Mouse (Mus musculus) heart, embryonic 12.5 days (tissue): ENCODE measurements at regions not wholly inside any gene's neighbourhood (a gene's known extent, or its start where the extent isn't known, plus 50 kb on each side); places are given as distances from the start of the nearest gene placed in this dataset.

Experiments
- ATAC-seq: fragments of 200-750 bp; cut with Nextera tagmentation; 2 replicates; pipeline ENCODE4 v1.8.0; 2017; ENCODE audit warnings: moderate TSS enrichment, moderate library complexity; ENCODE audit not compliant: insufficient number of reproducible peaks, low FRiP score
- H3K27ac ChIP-seq: fragments of 300-500 bp; sonication (generic); 2 replicates; pipeline ENCODE4 v1.5.1; 2016; ENCODE audit warnings: mild to moderate bottlenecking, moderate library complexity; ENCODE audit not compliant: poor library complexity, severe bottlenecking
- H3K27me3 ChIP-seq: fragments of 300-500 bp; sonication (generic); replicated peaks from 2 replicates; pipeline ENCODE4 v1.6.1; 2016; ENCODE audit warnings: mild to moderate bottlenecking, moderate library complexity
- H3K36me3 ChIP-seq: fragments of 300-500 bp; sonication (generic); 2 replicates; pipeline ENCODE4 v1.6.1; 2016; ENCODE audit warnings: mild to moderate bottlenecking, moderate library complexity
- H3K4me1 ChIP-seq: fragments of 300-500 bp; sonication (generic); replicated peaks from 2 replicates; pipeline ENCODE4 v1.6.1; 2016; ENCODE audit warnings: mild to moderate bottlenecking
- H3K4me2 ChIP-seq: fragments of 300-500 bp; sonication (generic); 2 replicates; pipeline ENCODE4 v1.6.1; 2016; ENCODE audit warnings: mild to moderate bottlenecking, moderate library complexity
- H3K4me3 ChIP-seq: fragments of 300-500 bp; sonication (generic); 2 replicates; pipeline ENCODE4 v1.5.1; 2016; ENCODE audit warnings: mild to moderate bottlenecking
- H3K9ac ChIP-seq: fragments of 300-500 bp; sonication (generic); 2 replicates; pipeline ENCODE4 v1.6.1; 2016; ENCODE audit warnings: mild to moderate bottlenecking, moderate library complexity
- H3K9me3 ChIP-seq: fragments of 300-500 bp; sonication (generic); replicated peaks from 2 replicates; pipeline ENCODE4 v1.6.1; 2016; ENCODE audit warnings: mild to moderate bottlenecking, moderate library complexity
- WGBS: fragments of 180-500 bp; shearing (Covaris S2); methylation state at CpG from one replicate; pipeline ENCODE4 v1.1.7; 2016; 5-methylcytosine and 5-hydroxymethylcytosine counted together

- no peak for ATAC-seq
- Histone ChIP-seq H3K36me3 (no peaks in the 10 kb centered on the region), H3K4me3 (no peak overlapping the region), H3K27me3 (peaks cover 12% of the 10 kb centered on the region), H3K9ac (no peak overlapping the region), H3K4me2 (no peak overlapping the region), H3K27ac (no peak overlapping the region), H3K4me1 (no peaks in the 10 kb centered on the region), H3K9me3 (peaks cover 5% of the 10 kb centered on the region; the same call in 1 of the 2 replicates)
- 42% methylated on average over 8 of the region's 8 CpGs for WGBS
These were observed 146.0 kb downstream of the Gm45692 start for GRCm38 (mm10) chr8:26265366-26265765.

- WGBS: 63% methylated on average over 4 of the region's 4 CpGs
These were observed 147.1 kb downstream of the Gm45692 start for GRCm38 (mm10) chr8:26266384-26266783.

GRCm38 (mm10) chr8:26267569-26267968 lies 148.2 kb downstream of the Gm45692 start:
- Histone ChIP-seq H3K9ac (no peak overlapping the region), H3K27me3 (peaks cover 29% of the 10 kb centered on the region), H3K4me3 (no peak overlapping the region), H3K27ac (no peak overlapping the region), H3K4me1 (no peaks in the 10 kb centered on the region; the same call in 1 of the 2 replicates), H3K4me2 (no peak overlapping the region), H3K36me3 (no peaks in the 10 kb centered on the region), H3K9me3 (peaks cover 5% of the 10 kb centered on the region; the same call in 1 of the 2 replicates)
- no peak for ATAC-seq
- 72% methylated on average over 4 of the region's 4 CpGs for WGBS

More at GRCm38 (mm10) chr8:26266384-26266783, 147.1 kb downstream of the Gm45692 start:
- H3K27ac ChIP-seq: no peak overlapping the region
- no peak overlapping the region for H3K4me3 ChIP-seq
- H3K9me3 ChIP-seq: peaks cover 5% of the 10 kb centered on the region; the same call in 1 of the 2 replicates
- peaks cover 22% of the 10 kb centered on the region for H3K27me3 ChIP-seq
- no peak overlapping the region for H3K9ac ChIP-seq
- H3K4me1 ChIP-seq: no peaks in the 10 kb centered on the region
- H3K4me2 ChIP-seq: no peak overlapping the region
- no peaks in the 10 kb centered on the region for H3K36me3 ChIP-seq
- ATAC-seq: no peak

GRCm38 (mm10) chr8:26268751-26269415 lies 149.5 kb downstream of the Gm45692 start:
- ATAC-seq: no peak
- H3K4me2 ChIP-seq: no peak overlapping the region
- no peak overlapping the region for H3K4me3 ChIP-seq
- WGBS: 68% methylated on average over 17 of the region's 17 CpGs
- no peak overlapping the region for H3K27ac ChIP-seq
- no peak overlapping the region for H3K9ac ChIP-seq
- H3K9me3 ChIP-seq: no peaks in the 10 kb centered on the region
- peaks cover 12% of the 10 kb centered on the region for H3K4me1 ChIP-seq
- H3K27me3 ChIP-seq: peaks cover 35% of the 10 kb centered on the region
- no peaks in the 10 kb centered on the region for H3K36me3 ChIP-seq

- no peaks in the 10 kb centered on the region for H3K9me3 ChIP-seq
- H3K4me3 ChIP-seq: no peak overlapping the region
- H3K27ac ChIP-seq: no peak overlapping the region
- peaks cover 13% of the 10 kb centered on the region for H3K4me1 ChIP-seq
- H3K4me2 ChIP-seq: no peak overlapping the region
- WGBS: 34% methylated on average over 4 of the region's 4 CpGs
- H3K9ac ChIP-seq: no peak overlapping the region
- H3K27me3 ChIP-seq: peaks cover 55% of the 10 kb centered on the region
- no peaks in the 10 kb centered on the region for H3K36me3 ChIP-seq
- no peak for ATAC-seq
These were observed 152.8 kb downstream of the Gm45692 start for GRCm38 (mm10) chr8:26272110-26272509.

GRCm38 (mm10) chr8:26272675-26273414 lies 153.5 kb downstream of the Gm45692 start:
- 30% methylated on average over 21 of the region's 21 CpGs for WGBS
- H3K36me3 ChIP-seq: no peaks in the 10 kb centered on the region
- H3K9ac ChIP-seq: peak overlapping the region; percentile 24; the same call in 1 of the 2 replicates
- no peaks in the 10 kb centered on the region for H3K9me3 ChIP-seq
- no peak for ATAC-seq
- H3K4me3 ChIP-seq: peak overlapping the region; percentile 27
- H3K4me2 ChIP-seq: peak overlapping the region; percentile 62
- peaks cover 13% of the 10 kb centered on the region for H3K4me1 ChIP-seq
- peaks cover 55% of the 10 kb centered on the region for H3K27me3 ChIP-seq
- no peak overlapping the region for H3K27ac ChIP-seq

- peaks cover 55% of the 10 kb centered on the region for H3K27me3 ChIP-seq
- H3K36me3 ChIP-seq: no peaks in the 10 kb centered on the region
- peak overlapping the region; percentile 62 for H3K4me2 ChIP-seq
- peak overlapping the region; percentile 24; the same call in 1 of the 2 replicates for H3K9ac ChIP-seq
- H3K9me3 ChIP-seq: no peaks in the 10 kb centered on the region
- peak overlapping the region; percentile 27 for H3K4me3 ChIP-seq
- under 1% methylated on average over 12 of the region's 12 CpGs for WGBS
- H3K27ac ChIP-seq: no peak overlapping the region
- ATAC-seq: peak; percentile 22; the same call in 1 of the 2 replicates
- H3K4me1 ChIP-seq: peaks cover 13% of the 10 kb centered on the region
These were observed 154.1 kb downstream of the Gm45692 start for GRCm38 (mm10) chr8:26273415-26273760.

GRCm38 (mm10) chr8:26273792-26274191 lies 154.5 kb downstream of the Gm45692 start:
- Histone ChIP-seq H3K9ac (peak overlapping the region; percentile 24; the same call in 1 of the 2 replicates), H3K4me2 (peak overlapping the region; percentile 62), H3K27me3 (peaks cover 55% of the 10 kb centered on the region), H3K4me1 (peaks cover 13% of the 10 kb centered on the region), H3K36me3 (no peaks in the 10 kb centered on the region), H3K4me3 (peak overlapping the region; percentile 27), H3K27ac (no peak overlapping the region), H3K9me3 (no peaks in the 10 kb centered on the region)
- no peak for ATAC-seq
- 29% methylated on average over 5 of the region's 5 CpGs for WGBS

- Histone ChIP-seq H3K36me3 (no peaks in the 10 kb centered on the region), H3K27me3 (peaks cover 54% of the 10 kb centered on the region), H3K27ac (no peak overlapping the region), H3K4me2 (no peak overlapping the region), H3K9me3 (no peaks in the 10 kb centered on the region), H3K9ac (no peak overlapping the region), H3K4me3 (no peak overlapping the region), H3K4me1 (peaks cover 13% of the 10 kb centered on the region)
- 77% methylated on average over 6 of the region's 6 CpGs for WGBS
- no peak for ATAC-seq
These were observed 155.1 kb downstream of the Gm45692 start for GRCm38 (mm10) chr8:26274481-26274880.

- 66% methylated on average over 11 of the region's 11 CpGs for WGBS
- Histone ChIP-seq H3K36me3 (no peaks in the 10 kb centered on the region), H3K27ac (no peak overlapping the region), H3K4me1 (no peaks in the 10 kb centered on the region), H3K4me3 (no peak overlapping the region), H3K9me3 (no peaks in the 10 kb centered on the region; the same call in 1 of the 2 replicates), H3K9ac (no peak overlapping the region), H3K27me3 (peaks cover 3% of the 10 kb centered on the region; the same call in 1 of the 2 replicates), H3K4me2 (no peak overlapping the region)
- no peak for ATAC-seq
These were observed 163.0 kb downstream of the Gm45692 start for GRCm38 (mm10) chr8:26282156-26282935.

GRCm38 (mm10) chr8:26283957-26284356 lies 164.6 kb downstream of the Gm45692 start:
- no peak overlapping the region for H3K4me2 ChIP-seq
- WGBS: 65% methylated on average over 2 of the region's 2 CpGs

More at GRCm38 (mm10) chr8:26283957-26284356, 164.6 kb downstream of the Gm45692 start:
- no peaks in the 10 kb centered on the region for H3K4me1 ChIP-seq
- H3K27me3 ChIP-seq: peaks cover 3% of the 10 kb centered on the region; the same call in 1 of the 2 replicates
- H3K9ac ChIP-seq: no peak overlapping the region
- ATAC-seq: no peak
- no peak overlapping the region for H3K4me3 ChIP-seq
- H3K36me3 ChIP-seq: no peaks in the 10 kb centered on the region
- no peaks in the 10 kb centered on the region; the same call in 1 of the 2 replicates for H3K9me3 ChIP-seq
- no peak overlapping the region for H3K27ac ChIP-seq
